Mouse (Mus musculus): Measurements from ENCODE around the gene Pdzd4.

Gene Pdzd4

DNA sequence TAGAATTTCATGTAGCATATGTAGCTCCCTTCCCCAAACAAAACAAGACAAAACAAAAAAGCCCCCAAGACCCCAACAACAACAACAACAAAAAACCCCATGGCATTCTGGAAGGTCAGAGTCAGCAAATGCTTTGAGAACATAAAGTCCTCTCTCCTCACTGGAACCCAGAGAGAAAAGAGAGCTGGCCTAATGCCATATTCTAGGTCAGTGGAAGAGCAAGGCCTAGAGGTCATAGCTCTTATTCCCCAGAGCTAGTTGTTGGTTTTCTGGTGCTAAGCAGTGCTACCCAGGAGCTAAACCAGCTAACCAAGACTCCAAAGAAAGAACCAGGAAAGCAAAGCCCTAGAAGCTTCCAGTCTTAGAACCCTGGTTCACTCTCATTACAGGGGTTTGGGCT, 39.1 kb downstream of the Pdzd4 start:
- DNase-seq (ENCODE audit: low read depth), result peak; percentile 17

GRCm38 (mm10) chrX:73782227-73782626, 42.5 kb downstream of the Pdzd4 start:
- no peak for DNase-seq (ENCODE audit: low read depth)

- DNase-seq (ENCODE audit: low read depth), result no peak
Observed at GRCm38 (mm10) chrX:73774802-73775483, 49.8 kb downstream of the Pdzd4 start.

- DNase-seq (ENCODE audit: low read depth), result no peak
Observed at GRCm38 (mm10) chrX:73774168-73774760, 50.5 kb downstream of the Pdzd4 start, which contains the start of gene Srpk3. TSS of gene Srpk3 (plus strand) at chrX:73774405.

DNA sequence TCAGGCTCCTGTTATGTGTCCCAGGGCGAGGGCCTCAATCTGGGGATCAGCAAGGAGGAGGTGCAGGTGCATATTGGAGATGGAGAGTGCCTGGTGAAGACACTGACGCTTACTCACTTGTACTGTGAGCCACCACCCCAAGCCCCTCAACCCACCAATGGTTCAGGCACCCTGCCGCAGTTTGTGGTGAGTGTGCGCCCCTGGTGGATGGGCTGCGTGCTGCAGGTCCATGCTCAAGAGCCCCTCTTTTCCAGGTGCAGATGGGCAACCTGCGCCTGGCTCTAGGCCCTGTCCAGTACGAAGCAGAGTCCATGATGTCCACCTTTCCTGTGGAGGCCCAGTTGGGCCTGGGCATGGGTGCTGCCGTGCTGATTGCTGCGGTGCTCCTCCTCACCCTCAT, 57.5 kb downstream of the Pdzd4 start:
- no peak for DNase-seq (ENCODE audit: low read depth)

- peak; percentile 81 for DNase-seq (ENCODE audit: low read depth)
Observed at GRCm38 (mm10) chrX:73765311-73765710, 59.5 kb downstream of the Pdzd4 start.

GRCm38 (mm10) chrX:73758611-73759290, 66.0 kb downstream of the Pdzd4 start:
- DNase-seq (ENCODE audit: low read depth), result peak; percentile 80

- no peak for DNase-seq (ENCODE audit: low read depth)
Observed at GRCm38 (mm10) chrX:73756334-73757140, 68.2 kb downstream of the Pdzd4 start, which contains the start of gene Plxnb3. TSS of gene Plxnb3 (plus strand) at chrX:73757090.

- DNase-seq (ENCODE audit: low read depth), result peak; percentile 56
Observed at GRCm38 (mm10) chrX:73748977-73749376, 75.8 kb downstream of the Pdzd4 start.

DNA sequence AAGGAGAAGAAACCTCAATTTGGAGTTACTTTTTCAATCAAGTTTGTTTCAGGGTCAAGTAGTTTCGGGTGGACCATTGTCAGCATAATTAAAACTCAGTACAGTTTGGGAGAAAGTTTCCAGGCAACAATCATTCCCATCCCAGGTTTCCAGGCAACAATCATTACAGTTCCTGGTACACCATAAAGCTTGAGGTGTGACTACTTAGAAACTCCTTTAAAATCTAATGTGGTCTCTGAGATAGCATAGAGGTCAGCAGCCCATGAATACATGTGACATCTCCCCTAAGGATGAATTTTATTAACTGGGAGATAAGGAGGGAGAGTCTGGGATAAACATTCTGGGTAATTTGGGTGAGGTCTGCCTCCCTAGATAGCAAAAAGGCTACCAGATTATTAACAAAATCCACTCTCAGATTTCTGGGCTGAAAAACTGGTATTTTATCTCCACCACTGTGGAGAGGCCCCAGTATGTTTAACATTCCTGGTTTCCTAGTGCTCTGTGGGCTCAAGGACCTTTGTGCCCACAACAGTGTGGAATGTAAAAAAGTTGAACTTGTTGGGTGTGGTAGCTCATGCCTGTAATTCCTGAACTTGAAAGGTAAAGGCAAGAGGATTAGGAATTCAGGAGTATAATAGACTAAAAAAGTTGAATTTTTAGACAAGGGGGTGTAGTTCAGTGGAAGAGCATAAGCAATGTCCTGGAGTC, 79.8 kb downstream of the Pdzd4 start:
- DNase-seq (ENCODE audit: low read depth), result no peak
